Mouse (Mus musculus) monocyte, adult 5-6 weeks (primary cell): ENCODE data around the gene Hip1r. TPM values are rescaled to one million over a fixed set of nuclear protein-coding genes. Genes with fewer than 3 reads are reported as not detected.

Experiments
- ATAC-seq: fragments of 153-309, 156-312 bp; replicated peaks from 2 replicates; pipeline ENCODE4 v1.8.0; 2017; ENCODE audit warnings: mild to moderate bottlenecking; ENCODE audit not compliant: low TSS enrichment, insufficient number of reproducible peaks, severe bottlenecking, poor library complexity, low FRiP score
- total RNA-seq: library from RNA; stranded (forward); fragments of 200-1000, 200-491, 200-594 nt; gene quantifications from 3 replicates; pipeline ENCODE4 v1.2.3, GENCODE M21; 2017

Hip1r gene
- total RNA-seq, 1 experiment from 2014 or later, result 65.8 TPM

GRCm38 (mm10) chr5:123968468-123968867 is 5.0 kb upstream of the Hip1r start:
- ATAC-seq, result no peak

GRCm38 (mm10) chr5:123969216-123969615 is 4.2 kb upstream of the Hip1r start:
- no peak for ATAC-seq

DNA sequence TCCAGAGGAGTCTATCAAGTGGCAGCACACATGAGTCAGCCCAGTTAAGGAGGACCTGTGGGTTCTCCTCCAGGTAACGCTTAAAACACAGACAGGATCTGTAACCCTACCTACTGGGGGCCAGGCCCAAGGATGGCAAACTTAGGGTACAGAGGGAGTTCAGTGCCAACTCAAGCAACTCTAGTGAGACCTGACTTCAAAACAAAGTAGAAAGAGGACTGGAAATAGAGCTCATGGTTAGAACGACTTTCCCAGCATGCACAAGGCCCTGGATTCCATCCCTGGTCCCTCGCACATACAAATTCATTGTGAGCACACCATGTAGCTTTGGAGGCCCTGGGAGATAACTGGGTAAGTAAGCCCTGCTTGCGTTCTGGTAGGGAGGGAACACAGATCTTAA is 2.9 kb upstream of the Hip1r start:
- no peak for ATAC-seq

- ATAC-seq, result no peak
These were observed 975 bp upstream of the Hip1r start for GRCm38 (mm10) chr5:123972453-123972852.

DNA sequence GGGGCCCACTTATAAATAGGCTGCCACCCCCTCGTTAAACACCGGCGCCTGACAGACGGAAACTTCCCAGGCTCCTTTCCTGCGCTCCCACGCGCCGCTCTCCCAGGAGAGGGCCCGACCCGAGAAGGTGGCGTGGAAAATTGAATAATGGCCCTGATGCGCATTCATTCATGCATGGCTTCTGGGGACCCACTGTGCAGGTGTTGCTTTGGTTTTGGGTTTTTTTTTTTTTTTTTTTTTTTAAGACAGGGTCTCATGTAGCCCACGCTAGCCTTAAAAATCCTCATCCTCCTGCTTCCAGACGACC is 704 bp downstream of the Hip1r start:
- ATAC-seq, result no peak

- ATAC-seq, result peak; percentile 87
These were observed 1.2 kb downstream of the Hip1r start for GRCm38 (mm10) chr5:123974616-123975111.

DNA sequence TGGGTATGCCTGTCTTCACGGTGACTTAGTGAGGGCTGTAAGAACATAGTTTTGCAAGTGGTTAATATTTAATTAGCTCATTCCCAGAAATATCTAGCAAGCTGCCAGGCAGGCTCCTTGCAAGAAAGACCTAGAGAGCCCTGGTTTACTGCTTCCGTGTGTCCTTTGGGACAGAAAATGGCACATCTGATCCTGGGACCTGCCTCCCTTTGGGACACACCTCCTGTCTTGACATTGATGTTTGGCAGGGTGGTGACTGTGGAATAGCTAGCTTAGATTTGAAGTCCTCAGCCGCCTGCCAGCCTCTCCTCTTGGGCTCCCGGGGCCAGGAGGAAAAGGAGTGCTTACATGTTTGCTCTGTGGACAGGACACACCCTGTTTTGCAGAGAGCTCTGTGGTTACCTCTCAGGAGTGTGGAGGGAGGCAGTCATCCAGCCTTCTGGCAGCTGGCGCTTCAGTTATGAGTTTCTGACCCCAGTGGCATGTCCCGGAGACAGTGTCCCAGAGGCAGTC is 2.3 kb downstream of the Hip1r start:
- ATAC-seq, result no peak

DNA sequence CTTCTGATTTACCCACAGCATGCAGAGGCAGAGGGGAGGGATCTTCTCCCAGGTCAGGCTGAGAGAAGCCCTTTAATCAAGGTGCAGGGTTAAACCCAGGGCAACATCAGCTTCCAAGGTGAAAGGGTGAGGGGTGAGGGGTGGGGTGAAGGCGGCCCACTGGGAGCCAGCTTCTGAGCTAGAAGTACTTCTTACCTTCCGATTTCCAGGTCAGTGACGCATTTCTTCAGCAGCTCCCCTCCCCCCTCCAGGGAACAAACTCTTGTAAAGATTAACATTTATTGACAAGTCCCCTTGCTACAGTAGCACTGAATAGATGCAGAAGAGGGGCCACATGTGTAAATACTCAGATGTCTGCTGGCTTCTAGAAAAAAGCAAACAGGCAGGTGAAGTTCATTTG is 3.8 kb downstream of the Hip1r start:
- no peak for ATAC-seq

DNA sequence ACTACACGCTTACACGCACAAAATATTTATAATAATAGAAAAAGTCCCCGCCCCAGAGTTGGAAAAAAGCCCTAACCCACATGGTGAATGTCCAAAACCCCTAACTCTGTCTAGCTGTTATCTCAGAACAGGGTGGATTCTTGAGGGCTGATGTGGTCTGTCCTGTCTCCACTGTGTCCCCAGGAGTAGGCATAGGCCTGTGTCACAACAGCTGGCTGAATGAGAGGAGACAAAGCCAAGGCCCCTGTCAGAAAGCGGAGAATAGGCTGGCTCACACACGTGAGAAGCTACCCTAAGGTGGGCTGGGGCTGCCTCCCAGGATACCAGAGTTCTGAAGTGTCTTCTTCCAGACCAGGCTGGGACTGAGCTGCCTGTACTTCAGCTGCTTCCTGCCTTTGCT is 4.7 kb downstream of the Hip1r start:
- ATAC-seq, result no peak

- no peak for ATAC-seq
These were observed 6.0 kb downstream of the Hip1r start for GRCm38 (mm10) chr5:123979221-123979979.

- no peak for ATAC-seq
These were observed 6.5 kb downstream of the Hip1r start for GRCm38 (mm10) chr5:123979980-123980369.

- peak; percentile 70 for ATAC-seq
These were observed 7.3 kb downstream of the Hip1r start for GRCm38 (mm10) chr5:123980521-123981249.

DNA sequence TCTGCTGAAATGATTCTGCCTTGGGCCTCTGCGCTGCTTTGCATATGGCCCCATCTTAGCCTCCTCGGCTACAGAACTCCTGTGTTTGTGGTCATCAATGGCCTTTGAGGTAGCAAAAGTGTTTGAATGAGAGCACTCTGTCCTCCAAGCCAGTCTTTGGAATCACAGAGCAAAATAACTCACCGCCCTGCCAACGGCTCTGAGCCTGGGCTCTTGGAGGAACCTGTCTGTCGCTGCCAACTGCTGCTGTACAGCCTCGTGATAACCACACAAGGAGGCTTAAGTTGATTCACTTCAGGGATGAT is 7.8 kb downstream of the Hip1r start:
- ATAC-seq, result no peak

DNA sequence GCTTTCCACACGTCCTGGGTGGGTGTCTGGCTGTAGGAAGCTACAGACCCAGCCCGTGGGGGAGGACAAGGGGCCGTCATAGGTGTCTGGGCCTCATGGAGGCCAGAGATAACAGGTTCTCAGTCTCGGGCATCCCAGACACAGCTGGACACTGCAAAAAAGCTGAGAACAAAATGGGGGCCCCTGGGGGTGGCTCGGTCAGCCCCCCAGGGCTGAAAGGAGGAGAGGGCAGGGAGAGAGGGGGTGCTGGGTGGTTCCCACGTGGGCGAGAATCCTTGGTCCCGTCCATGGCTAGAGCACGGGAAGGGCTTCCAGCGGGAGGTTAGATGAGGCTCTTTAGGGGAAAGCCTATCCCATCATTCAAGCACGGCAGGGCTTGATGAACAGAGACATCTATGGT is 9.4 kb downstream of the Hip1r start:
- no peak for ATAC-seq

DNA sequence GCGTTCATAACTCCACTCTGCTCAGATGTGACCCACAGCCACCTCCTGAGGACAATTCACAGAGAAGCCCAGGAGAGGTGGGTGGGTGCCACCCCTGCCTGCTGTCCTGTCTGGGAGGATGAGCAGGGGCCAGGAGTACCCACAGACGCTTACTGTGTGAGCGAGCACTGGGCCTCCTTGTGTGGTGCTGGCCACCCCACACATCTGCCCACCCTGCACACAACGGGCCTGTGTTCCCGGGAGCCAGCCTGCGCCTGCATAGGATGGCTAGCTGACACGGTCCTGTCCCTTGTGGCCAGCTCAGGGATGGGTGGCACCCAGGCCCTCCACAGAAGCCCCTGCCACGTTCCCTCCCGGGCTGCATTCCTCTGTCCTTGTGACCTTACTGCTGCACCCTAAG is 12.0 kb downstream of the Hip1r start:
- ATAC-seq, result no peak

DNA sequence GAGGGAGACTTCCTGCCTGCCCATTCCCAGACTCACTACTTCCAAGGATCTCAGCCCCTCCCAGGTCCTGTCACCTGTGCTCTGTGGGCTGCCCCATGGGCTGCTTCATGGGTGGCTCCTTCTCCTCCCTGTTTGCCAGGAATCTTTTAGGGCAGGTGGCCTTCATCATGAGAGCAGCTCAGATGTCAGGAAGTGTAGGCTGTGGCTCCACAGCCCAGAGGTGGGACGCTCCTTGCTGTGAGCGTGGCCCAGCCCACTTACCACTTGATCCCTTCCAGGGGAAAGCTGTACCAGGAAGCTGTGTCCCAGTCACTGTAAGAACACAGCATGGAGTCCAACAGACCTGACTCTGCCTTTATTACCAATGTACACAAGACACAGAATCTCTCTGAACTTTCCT is 13.5 kb downstream of the Hip1r start:
- ATAC-seq, result no peak

GRCm38 (mm10) chr5:123987511-123987910 is 14.1 kb downstream of the Hip1r start:
- no peak for ATAC-seq

GRCm38 (mm10) chr5:123989941-123990885 is 16.8 kb downstream of the Hip1r start:
- ATAC-seq, result no peak

DNA sequence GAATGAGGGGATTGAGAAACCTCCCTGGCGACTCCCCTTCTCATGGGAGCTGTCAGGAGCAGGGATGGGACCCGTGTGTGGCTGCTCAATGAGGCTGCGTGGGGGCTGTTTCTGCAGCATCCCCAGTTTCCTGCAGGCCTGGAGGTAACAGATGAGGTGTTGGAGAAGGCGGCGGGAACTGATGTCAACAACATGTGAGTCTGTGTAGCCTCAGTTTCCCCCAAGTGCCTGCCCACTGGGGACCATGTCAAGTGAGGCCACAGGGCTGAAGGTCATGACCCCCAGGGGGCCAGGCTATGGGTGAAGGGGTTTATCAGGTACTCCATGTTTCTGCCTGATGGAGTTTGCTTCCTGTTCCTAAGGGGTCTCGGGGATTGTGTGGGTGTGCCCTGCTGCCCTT is 17.9 kb downstream of the Hip1r start:
- no peak for ATAC-seq
